Mouse (Mus musculus): ENCODE results near the gene Fez1.

Gene Fez1

GRCm38 (mm10) chr9:36881615-36882014 is 60.0 kb downstream of the Fez1 start:
- in situ Hi-C loops (cut with MboI; ENCODE audit: low pct_unique_long_range_greater_than_20kb in 1 of 2, low sequenced_read_pairs in 2 of 2, unreplicated experiment in 1 of 2) = loop anchor here in 1 of 2 experiments (25.0 kb wide), 1 partner anchor 444 kb away; the partner anchor contains the start of gene Gm7257

DNA sequence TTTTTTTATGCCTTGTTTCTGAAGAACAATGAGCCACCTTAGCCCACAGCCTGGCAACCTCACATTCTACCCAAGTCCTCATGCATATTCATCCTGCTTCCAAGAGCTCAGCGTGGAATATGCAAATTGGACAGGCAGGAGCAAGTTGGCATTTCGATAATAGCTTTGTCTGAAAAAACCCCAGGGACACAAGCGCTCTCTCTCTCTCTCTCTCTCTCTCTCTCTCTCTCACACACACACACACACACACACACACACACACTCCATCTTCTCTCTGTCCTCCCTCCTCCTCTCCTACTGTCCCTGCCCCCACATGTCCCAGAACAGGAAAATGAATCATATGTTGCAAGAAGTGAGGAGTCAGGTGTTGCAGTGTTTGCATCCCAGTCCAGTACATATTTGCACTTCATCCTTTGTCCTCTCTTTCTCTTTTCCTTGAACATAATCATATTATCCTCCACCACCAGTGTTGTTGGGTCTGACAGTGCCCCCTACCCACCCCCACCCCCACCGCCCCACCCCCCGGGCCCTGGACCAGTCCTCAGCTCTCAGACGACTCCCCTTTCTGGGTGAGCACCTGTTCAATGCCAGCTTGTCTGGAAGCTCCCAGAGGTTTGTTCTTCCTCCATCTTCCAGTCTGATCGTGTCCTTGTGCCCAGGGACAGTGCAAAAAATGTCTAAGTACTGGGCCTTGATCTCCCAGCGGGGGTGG is 60.5 kb downstream of the Fez1 start:
- in situ Hi-C loops (cut with MboI; ENCODE audit: low pct_unique_long_range_greater_than_20kb in 1 of 2, low sequenced_read_pairs in 2 of 2, unreplicated experiment in 1 of 2) = loop anchor here in 1 of 2 experiments (25.0 kb wide), 1 partner anchor 445 kb away; the partner anchor contains the start of gene Gm7257

GRCm38 (mm10) chr9:36883569-36883968 is 61.9 kb downstream of the Fez1 start:
- in situ Hi-C loops (cut with MboI; ENCODE audit: low pct_unique_long_range_greater_than_20kb in 1 of 2, low sequenced_read_pairs in 2 of 2, unreplicated experiment in 1 of 2) = loop anchor here in 1 of 2 experiments (25.0 kb wide), 1 partner anchor 446 kb away; the partner anchor contains the start of gene Gm7257

DNA sequence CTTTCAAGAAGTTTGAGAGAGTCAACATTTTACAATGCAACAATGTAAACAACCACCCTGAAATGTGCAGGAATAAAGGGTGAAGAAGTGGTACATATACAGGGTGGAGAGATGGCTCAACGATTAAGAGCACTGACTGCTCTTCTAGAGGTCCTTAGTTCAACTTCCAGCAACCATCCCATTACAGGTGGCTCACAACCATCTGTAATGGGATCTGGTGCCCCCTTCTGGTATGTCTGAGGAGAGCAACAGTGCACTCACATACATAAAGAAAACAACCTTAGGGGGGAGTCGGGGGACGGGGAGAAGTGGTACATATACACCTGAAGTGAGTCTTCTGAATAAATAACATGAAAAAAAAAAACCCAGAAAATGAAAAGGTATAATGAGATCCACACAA is 63.6 kb downstream of the Fez1 start:
- in situ Hi-C loops (cut with MboI; ENCODE audit: low pct_unique_long_range_greater_than_20kb in 1 of 2, low sequenced_read_pairs in 2 of 2, unreplicated experiment in 1 of 2) = loop anchor here in 1 of 2 experiments (25.0 kb wide), 1 partner anchor 448 kb away; the partner anchor contains the start of gene Gm7257

- in situ Hi-C loops (cut with MboI; ENCODE audit: low pct_unique_long_range_greater_than_20kb in 1 of 2, low sequenced_read_pairs in 2 of 2, unreplicated experiment in 1 of 2) = loop anchor here in 1 of 2 experiments (10.0 to 25.0 kb wide), 2 partner anchors 264 to 453 kb away; partner anchors contain the start of gene Gm7257
Measured at GRCm38 (mm10) chr9:36890552-36890951, 68.9 kb downstream of the Fez1 start.

DNA sequence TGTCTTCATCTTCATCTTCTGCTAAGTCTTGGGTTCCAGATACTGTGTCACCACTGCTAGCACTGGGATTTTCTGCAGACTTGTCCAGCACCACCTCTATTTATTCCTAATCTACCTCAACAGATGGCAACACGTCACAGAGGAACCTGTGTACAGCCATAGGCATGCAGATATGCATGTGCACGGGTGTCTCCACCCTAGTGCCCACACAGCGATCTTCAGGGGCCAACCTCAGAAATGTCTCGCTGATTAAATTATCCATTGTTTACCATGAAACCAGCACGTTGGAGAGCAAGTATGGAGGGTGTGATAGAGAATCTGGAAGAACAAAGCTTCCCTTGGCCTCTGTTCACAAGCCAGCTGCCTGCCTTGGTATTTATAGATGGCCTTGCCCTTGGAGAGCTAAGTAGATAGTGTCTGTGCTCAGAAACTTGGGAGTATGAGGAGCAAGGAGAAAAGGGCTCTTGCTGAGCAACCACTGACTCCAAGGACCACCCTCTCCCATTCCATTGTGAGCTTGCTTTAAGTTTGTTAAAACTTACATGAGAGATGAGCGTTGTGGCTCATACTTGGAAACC is 71.8 kb downstream of the Fez1 start:
- in situ Hi-C loops (cut with MboI; ENCODE audit: low pct_unique_long_range_greater_than_20kb in 1 of 2, low sequenced_read_pairs in 2 of 2, unreplicated experiment in 1 of 2) = loop anchor here in 1 of 2 experiments (10.0 to 25.0 kb wide), 2 partner anchors 261 to 456 kb away; partner anchors contain the start of gene Gm7257

DNA sequence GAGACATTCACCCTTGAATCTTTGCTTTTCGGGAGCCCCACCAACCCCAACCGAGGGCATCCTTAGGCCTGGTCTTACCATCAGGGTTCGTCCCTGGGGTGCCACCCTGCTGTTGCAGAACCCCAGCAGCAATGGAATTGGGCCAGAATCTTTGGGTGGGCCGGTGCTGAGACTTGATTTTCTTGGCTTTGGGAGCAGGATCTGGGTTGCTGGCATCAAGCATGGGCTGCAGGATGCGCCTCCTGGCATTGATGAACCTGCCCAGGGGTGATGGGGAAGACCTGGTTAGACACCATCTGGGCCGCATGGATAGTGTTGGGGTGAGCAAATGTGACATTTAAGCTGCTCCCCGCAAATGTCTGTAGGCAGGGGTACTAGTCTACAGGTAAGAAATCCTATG is 72.6 kb downstream of the Fez1 start:
- in situ Hi-C loops (cut with MboI; ENCODE audit: low pct_unique_long_range_greater_than_20kb in 1 of 2, low sequenced_read_pairs in 2 of 2, unreplicated experiment in 1 of 2) = loop anchor here in 1 of 2 experiments (10.0 to 25.0 kb wide), 2 partner anchors 261 to 457 kb away; partner anchors contain the start of gene Gm7257

GRCm38 (mm10) chr9:36895009-36895693 is 73.5 kb downstream of the Fez1 start:
- in situ Hi-C loops (cut with MboI; ENCODE audit: low pct_unique_long_range_greater_than_20kb in 1 of 2, low sequenced_read_pairs in 2 of 2, unreplicated experiment in 1 of 2) = loop anchor here in 1 of 2 experiments (10.0 to 25.0 kb wide), 2 partner anchors 260 to 458 kb away; partner anchors contain the start of gene Gm7257

GRCm38 (mm10) chr9:36898560-36898959 is 76.9 kb downstream of the Fez1 start:
- in situ Hi-C loops (cut with MboI; ENCODE audit: low pct_unique_long_range_greater_than_20kb in 1 of 2, low sequenced_read_pairs in 2 of 2, unreplicated experiment in 1 of 2) = loop anchor here in 1 of 2 experiments (10.0 to 25.0 kb wide), 2 partner anchors 256 to 461 kb away; partner anchors contain the start of gene Gm7257

- in situ Hi-C loops (cut with MboI; ENCODE audit: low pct_unique_long_range_greater_than_20kb in 1 of 2, low sequenced_read_pairs in 2 of 2, unreplicated experiment in 1 of 2) = no loop called here
Measured at GRCm38 (mm10) chr9:36900464-36900863, 78.8 kb downstream of the Fez1 start.

DNA sequence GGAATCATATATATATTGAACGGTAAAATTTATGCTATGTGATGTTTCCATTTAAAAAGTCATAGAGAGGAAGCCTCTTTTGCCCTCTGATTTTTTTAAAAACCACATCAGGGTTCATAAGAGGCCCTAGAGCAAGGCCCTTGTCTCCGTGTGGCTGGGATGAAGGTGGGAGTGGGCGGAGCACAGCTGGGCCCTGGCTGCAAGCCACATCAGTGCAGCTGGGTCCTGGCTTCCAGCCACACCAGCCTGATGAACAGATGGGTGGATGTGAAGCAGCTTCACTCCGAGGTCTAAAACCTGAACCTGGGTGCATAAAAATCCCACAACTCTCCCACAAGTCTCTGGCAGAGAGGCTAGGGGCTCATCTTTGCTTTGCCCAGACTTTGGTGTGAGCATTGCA is 83.8 kb downstream of the Fez1 start:
- in situ Hi-C loops (cut with MboI; ENCODE audit: low pct_unique_long_range_greater_than_20kb in 1 of 2, low sequenced_read_pairs in 2 of 2, unreplicated experiment in 1 of 2) = no loop called here

GRCm38 (mm10) chr9:36916362-36916761 is 94.7 kb downstream of the Fez1 start:
- in situ Hi-C loops (cut with MboI; ENCODE audit: low pct_unique_long_range_greater_than_20kb in 1 of 2, low sequenced_read_pairs in 2 of 2, unreplicated experiment in 1 of 2) = no loop called here

DNA sequence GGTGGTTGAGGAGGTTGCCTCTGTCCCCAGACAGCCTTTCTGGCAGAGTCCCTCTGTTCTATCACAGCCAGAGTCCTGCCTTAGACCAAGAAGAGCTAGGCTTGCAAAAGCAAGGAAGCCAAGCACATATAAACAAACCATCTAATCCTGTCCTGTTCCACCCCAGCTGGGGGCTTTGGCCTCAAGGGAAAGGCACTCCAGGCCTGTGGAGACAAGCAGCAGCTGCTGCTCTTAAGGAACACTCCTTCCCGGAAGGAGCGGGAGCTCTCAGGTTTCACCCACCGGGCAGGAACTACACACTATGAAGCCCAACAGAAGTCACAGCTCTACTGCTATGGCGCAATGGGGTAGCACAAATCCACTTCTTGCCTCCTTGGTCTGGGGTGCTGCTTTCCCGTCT is 95.3 kb downstream of the Fez1 start:
- in situ Hi-C loops (cut with MboI; ENCODE audit: low pct_unique_long_range_greater_than_20kb in 1 of 2, low sequenced_read_pairs in 2 of 2, unreplicated experiment in 1 of 2) = no loop called here

GRCm38 (mm10) chr9:36918582-36918981 is 96.9 kb downstream of the Fez1 start:
- in situ Hi-C loops (cut with MboI; ENCODE audit: low pct_unique_long_range_greater_than_20kb in 1 of 2, low sequenced_read_pairs in 2 of 2, unreplicated experiment in 1 of 2) = no loop called here

- in situ Hi-C loops (cut with MboI; ENCODE audit: low pct_unique_long_range_greater_than_20kb in 1 of 2, low sequenced_read_pairs in 2 of 2, unreplicated experiment in 1 of 2) = no loop called here
Measured at GRCm38 (mm10) chr9:36919472-36919871, 97.8 kb downstream of the Fez1 start.

DNA sequence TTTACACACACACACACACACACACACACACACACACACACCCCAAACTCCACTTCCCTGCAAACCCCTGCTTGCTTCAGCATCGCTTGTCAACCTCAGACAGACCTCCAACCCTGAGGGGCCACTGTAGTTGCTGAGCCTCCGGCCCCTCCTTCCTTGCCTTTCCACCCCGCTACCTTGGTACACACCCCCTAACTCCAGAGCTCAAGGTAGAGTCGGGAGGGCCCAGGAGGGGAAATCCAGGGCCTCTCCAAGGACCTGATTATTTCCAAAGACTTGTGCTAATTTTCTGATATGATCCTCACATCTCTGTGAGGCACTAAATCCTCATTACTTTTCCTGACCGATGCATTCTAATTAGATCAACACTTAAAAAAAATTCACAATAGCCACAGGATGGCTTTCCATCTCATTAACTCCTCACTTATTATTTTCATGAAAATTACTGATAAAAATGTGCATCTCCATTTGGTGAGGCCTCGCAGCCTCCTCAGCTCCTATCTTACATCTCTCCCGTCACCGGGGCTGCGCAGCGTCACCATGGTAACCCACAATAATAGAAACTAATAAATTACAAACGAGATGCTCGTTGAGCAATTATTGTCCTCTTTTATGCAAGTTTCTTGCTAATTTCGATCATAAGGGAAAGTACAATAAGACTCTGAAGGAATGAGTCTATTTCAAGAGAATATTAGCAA is 100.2 kb downstream of the Fez1 start:
- in situ Hi-C loops (cut with MboI; ENCODE audit: low pct_unique_long_range_greater_than_20kb in 1 of 2, low sequenced_read_pairs in 2 of 2, unreplicated experiment in 1 of 2) = no loop called here

- in situ Hi-C loops (cut with MboI; ENCODE audit: low pct_unique_long_range_greater_than_20kb in 1 of 2, low sequenced_read_pairs in 2 of 2, unreplicated experiment in 1 of 2) = no loop called here
Measured at GRCm38 (mm10) chr9:36923753-36924152, 102.1 kb downstream of the Fez1 start.
